Mouse (Mus musculus): Measurements from ENCODE around the gene Nfe2l3. TPM values are rescaled to one million over a fixed set of nuclear protein-coding genes. Genes with fewer than 3 reads are reported as not detected.

Nfe2l3 gene
- polyA plus RNA-seq, 1 experiment from 2014 or later = 1.9 TPM

- no peaks in the 10 kb centered on the region for H3K9me3 ChIP-seq (replicated peaks)
- ATAC-seq (replicated peaks; ENCODE audit: insufficient number of reproducible peaks, insufficient read depth, low FRiP score, low read depth) = no peak
- H3K9ac ChIP-seq = no peak overlapping the region
- H3K4me3 ChIP-seq = no peak overlapping the region
- no peaks in the 10 kb centered on the region for H3K36me3 ChIP-seq
- no peaks in the 10 kb centered on the region for H3K27me3 ChIP-seq
- H3K4me2 ChIP-seq = no peak overlapping the region
- H3K4me1 ChIP-seq (replicated peaks) = peaks cover 20% of the 10 kb centered on the region
- H3K27ac ChIP-seq = no peak overlapping the region
- 44% methylated on average over 5 of the region's 5 CpGs for WGBS
Observed at GRCm38 (mm10) chr6:51403598-51403997, 28.9 kb upstream of the Nfe2l3 start.

GRCm38 (mm10) chr6:51404502-51404901 is 28.0 kb upstream of the Nfe2l3 start:
- no peak overlapping the region for H3K4me3 ChIP-seq
- ATAC-seq (replicated peaks; ENCODE audit: insufficient number of reproducible peaks, insufficient read depth, low FRiP score, low read depth) = no peak
- WGBS = 44% methylated on average over 4 of the region's 4 CpGs

GRCm38 (mm10) chr6:51416433-51416832 is 16.0 kb upstream of the Nfe2l3 start:
- no peak overlapping the region for H3K27ac ChIP-seq
- H3K36me3 ChIP-seq = no peaks in the 10 kb centered on the region
- ATAC-seq (replicated peaks; ENCODE audit: insufficient number of reproducible peaks, insufficient read depth, low FRiP score, low read depth) = no peak
- no peak overlapping the region for H3K4me3 ChIP-seq
- H3K4me2 ChIP-seq = no peak overlapping the region
- no peaks in the 10 kb centered on the region for H3K9me3 ChIP-seq (replicated peaks)
- H3K27me3 ChIP-seq = no peaks in the 10 kb centered on the region
- H3K4me1 ChIP-seq (replicated peaks) = no peaks in the 10 kb centered on the region
- 48% methylated on average over 1 of the region's 1 CpGs for WGBS
- no peak overlapping the region for H3K9ac ChIP-seq

More at GRCm38 (mm10) chr6:51404502-51404901, 28.0 kb upstream of the Nfe2l3 start:
- Histone ChIP-seq H3K27ac (no peak overlapping the region), H3K9me3 (replicated peaks) (no peaks in the 10 kb centered on the region), H3K9ac (no peak overlapping the region), H3K4me2 (no peak overlapping the region), H3K36me3 (no peaks in the 10 kb centered on the region), H3K27me3 (no peaks in the 10 kb centered on the region), H3K4me1 (replicated peaks) (peaks cover 15% of the 10 kb centered on the region)

- Histone ChIP-seq H3K4me2 (no peak overlapping the region), H3K9me3 (replicated peaks) (no peaks in the 10 kb centered on the region), H3K27me3 (no peaks in the 10 kb centered on the region), H3K4me3 (no peak overlapping the region), H3K36me3 (no peaks in the 10 kb centered on the region), H3K9ac (no peak overlapping the region), H3K27ac (no peak overlapping the region), H3K4me1 (replicated peaks) (no peaks in the 10 kb centered on the region)
- no peak for ATAC-seq (replicated peaks; ENCODE audit: insufficient number of reproducible peaks, insufficient read depth, low FRiP score, low read depth)
- WGBS = 88% methylated on average over 4 of the region's 4 CpGs
Observed at GRCm38 (mm10) chr6:51417306-51417936, 15.0 kb upstream of the Nfe2l3 start.

- 48% methylated on average over 11 of the region's 11 CpGs for WGBS
- Histone ChIP-seq H3K9me3 (replicated peaks) (no peaks in the 10 kb centered on the region), H3K4me2 (no peak overlapping the region), H3K27me3 (no peaks in the 10 kb centered on the region), H3K27ac (no peak overlapping the region), H3K36me3 (no peaks in the 10 kb centered on the region), H3K4me3 (no peak overlapping the region), H3K9ac (no peak overlapping the region), H3K4me1 (replicated peaks) (no peaks in the 10 kb centered on the region)
- no peak for ATAC-seq (replicated peaks; ENCODE audit: insufficient number of reproducible peaks, insufficient read depth, low FRiP score, low read depth)
Observed at GRCm38 (mm10) chr6:51423466-51424122, 8.9 kb upstream of the Nfe2l3 start.

- Histone ChIP-seq H3K4me1 (replicated peaks) (no peaks in the 10 kb centered on the region), H3K27me3 (no peaks in the 10 kb centered on the region; the same call in 1 of the 2 replicates), H3K36me3 (no peaks in the 10 kb centered on the region), H3K4me3 (no peak overlapping the region), H3K4me2 (no peak overlapping the region), H3K9me3 (replicated peaks) (no peaks in the 10 kb centered on the region), H3K9ac (no peak overlapping the region), H3K27ac (no peak overlapping the region)
- no peak for ATAC-seq (replicated peaks; ENCODE audit: insufficient number of reproducible peaks, insufficient read depth, low FRiP score, low read depth)
- WGBS = 76% methylated on average over 2 of the region's 2 CpGs
Observed at GRCm38 (mm10) chr6:51424537-51424936, 7.9 kb upstream of the Nfe2l3 start.

GRCm38 (mm10) chr6:51434270-51434669 is 1.8 kb downstream of the Nfe2l3 start:
- Histone ChIP-seq H3K27me3 (peaks cover 35% of the 10 kb centered on the region), H3K9me3 (replicated peaks) (no peaks in the 10 kb centered on the region), H3K36me3 (no peaks in the 10 kb centered on the region), H3K4me3 (peak overlapping the region; percentile 64; the same call in 1 of the 2 replicates), H3K4me2 (0 out of 2 replicates have a peak overlapping the region, but pooled peaks have one; percentile 97), H3K27ac (no peak overlapping the region), H3K9ac (no peak overlapping the region), H3K4me1 (replicated peaks) (peaks cover 46% of the 10 kb centered on the region)
- WGBS = 50% methylated on average over 7 of the region's 7 CpGs
- no peak for ATAC-seq (replicated peaks; ENCODE audit: insufficient number of reproducible peaks, insufficient read depth, low FRiP score, low read depth)

- 19% methylated on average over 4 of the region's 4 CpGs for WGBS
- H3K27ac ChIP-seq = peak overlapping the region; percentile 85
- peaks cover 14% of the 10 kb centered on the region for H3K27me3 ChIP-seq
- no peak overlapping the region for H3K9ac ChIP-seq
- peaks cover 43% of the 10 kb centered on the region for H3K4me1 ChIP-seq (replicated peaks)
- H3K9me3 ChIP-seq (replicated peaks) = no peaks in the 10 kb centered on the region
- H3K4me3 ChIP-seq = no peak overlapping the region
- H3K4me2 ChIP-seq = peak overlapping the region; percentile 39
- H3K36me3 ChIP-seq = no peaks in the 10 kb centered on the region
- peak; percentile 54 for ATAC-seq (replicated peaks; ENCODE audit: insufficient number of reproducible peaks, insufficient read depth, low FRiP score, low read depth)
Observed at GRCm38 (mm10) chr6:51437665-51438064, 5.2 kb downstream of the Nfe2l3 start.

- no peak overlapping the region for H3K4me3 ChIP-seq
- H3K27me3 ChIP-seq = peaks cover 2% of the 10 kb centered on the region; the same call in 1 of the 2 replicates
- H3K4me2 ChIP-seq = no peak overlapping the region
- no peak for ATAC-seq (replicated peaks; ENCODE audit: insufficient number of reproducible peaks, insufficient read depth, low FRiP score, low read depth)
- 80% methylated on average over 9 of the region's 9 CpGs for WGBS
- no peak overlapping the region for H3K9ac ChIP-seq
- H3K9me3 ChIP-seq (replicated peaks) = no peaks in the 10 kb centered on the region
- no peaks in the 10 kb centered on the region for H3K36me3 ChIP-seq
- peaks cover 32% of the 10 kb centered on the region for H3K4me1 ChIP-seq (replicated peaks)
- peak overlapping the region; percentile 85 for H3K27ac ChIP-seq
Observed at GRCm38 (mm10) chr6:51438826-51439330, 6.4 kb downstream of the Nfe2l3 start.

- no peaks in the 10 kb centered on the region for H3K9me3 ChIP-seq (replicated peaks)
- no peak overlapping the region for H3K27ac ChIP-seq
- 53% methylated on average over 9 of the region's 9 CpGs for WGBS
- no peaks in the 10 kb centered on the region for H3K27me3 ChIP-seq
- H3K4me3 ChIP-seq = no peak overlapping the region
- H3K4me1 ChIP-seq (replicated peaks) = peaks cover 21% of the 10 kb centered on the region
- ATAC-seq (replicated peaks; ENCODE audit: insufficient number of reproducible peaks, insufficient read depth, low FRiP score, low read depth) = no peak
- no peak overlapping the region for H3K4me2 ChIP-seq
- H3K36me3 ChIP-seq = no peaks in the 10 kb centered on the region
- H3K9ac ChIP-seq = no peak overlapping the region
Observed at GRCm38 (mm10) chr6:51442191-51442835, 9.8 kb downstream of the Nfe2l3 start.

GRCm38 (mm10) chr6:51452927-51453503 is 20.5 kb downstream of the Nfe2l3 start:
- no peak overlapping the region for H3K9ac ChIP-seq
- no peak overlapping the region for H3K4me2 ChIP-seq
- no peaks in the 10 kb centered on the region for H3K4me1 ChIP-seq (replicated peaks)
- ATAC-seq (replicated peaks; ENCODE audit: insufficient number of reproducible peaks, insufficient read depth, low FRiP score, low read depth) = no peak; the same call in 1 of the 2 replicates
- H3K36me3 ChIP-seq = peaks cover 4% of the 10 kb centered on the region; the same call in 1 of the 2 replicates
- 73% methylated on average over 7 of the region's 7 CpGs for WGBS
- no peak overlapping the region for H3K27ac ChIP-seq
- H3K4me3 ChIP-seq = no peak overlapping the region
- H3K27me3 ChIP-seq = no peaks in the 10 kb centered on the region
- no peaks in the 10 kb centered on the region for H3K9me3 ChIP-seq (replicated peaks)

Data from heart, embryonic 15.5 days (tissue).